ENCODE assay signal across 9 mouse cellular contexts in genomic region chr16:46496889-46497685, GRCm38 (mm10). TPM values are rescaled to one million over a fixed set of nuclear protein-coding genes. Genes with fewer than 3 reads are reported as not detected.
DNase-seq lines count a peak whose midpoint lies in the region; ATAC-seq and TF ChIP-seq lines count a peak whose summit lies in the region.
"Had no signal": no experiment of that assay in that cellular context is flagged by ENCODE, and none has a peak within 500 bp of the region (broad histone marks: within the 10 kb centered on the region; RNA-seq: fewer than 3 reads in every experiment).

No protein-coding gene starts in this region.

- H3K9me3 ChIP-seq in forebrain, embryonic 12.5 days, result no peaks in the 10 kb centered on the region
- H3K9me3 ChIP-seq in heart, embryonic 16.5 days (replicated peaks; ENCODE audit: control insufficient read depth, low read length), result no peaks in the 10 kb centered on the region
- H3K9me3 ChIP-seq in liver, embryonic 11.5 days (ENCODE audit: control insufficient read depth, low read length), result no peaks in the 10 kb centered on the region
- no peaks in the 10 kb centered on the region for H3K9me3 ChIP-seq in stomach, postnatal 0 days (ENCODE audit: control insufficient read depth, low read length)

- 0% methylated on average over 67 of the region's 78 CpGs for WGBS in forebrain, embryonic 12.5 days
- WGBS in heart, embryonic 16.5 days, result under 1% methylated on average over 65 of the region's 78 CpGs
- WGBS in liver, embryonic 11.5 days, result under 1% methylated on average over 52 of the region's 78 CpGs
- WGBS in stomach, postnatal 0 days, result under 1% methylated on average over 53 of the region's 78 CpGs

- peak overlapping the region; percentile 95 for H3K9ac ChIP-seq in forebrain, embryonic 12.5 days
- H3K9ac ChIP-seq in heart, embryonic 16.5 days (ENCODE audit: low read length), result peak overlapping the region; percentile 92
- peak overlapping the region; percentile 75 for H3K9ac ChIP-seq in liver, embryonic 11.5 days (ENCODE audit: low read depth, low read length)
- H3K9ac ChIP-seq in stomach, postnatal 0 days (ENCODE audit: low read length), result peak overlapping the region; percentile 87

- H3K4me2 ChIP-seq in forebrain, embryonic 12.5 days, result peak overlapping the region; percentile 90
- H3K4me2 ChIP-seq in heart, embryonic 16.5 days (ENCODE audit: low read depth, low read length), result peak overlapping the region; percentile 98
- peak overlapping the region; percentile 83 for H3K4me2 ChIP-seq in liver, embryonic 11.5 days
- peak overlapping the region; percentile 66 for H3K4me2 ChIP-seq in stomach, postnatal 0 days (replicated peaks; ENCODE audit: low read depth)

- H3K79me2 ChIP-seq in C2C12 (ENCODE audit: control insufficient read depth, insufficient read depth), result peaks cover 43% of the 10 kb centered on the region

- no peaks in the 10 kb centered on the region for H3K4me1 ChIP-seq in brown adipose tissue, adult 24 weeks (ENCODE audit: control insufficient read depth, insufficient read depth, insufficient read length, low read length)
- peaks cover 26% of the 10 kb centered on the region for H3K4me1 ChIP-seq in forebrain, embryonic 12.5 days
- peaks cover 20% of the 10 kb centered on the region for H3K4me1 ChIP-seq in heart, embryonic 16.5 days (ENCODE audit: control insufficient read depth, insufficient read depth, low read length)
- H3K4me1 ChIP-seq in liver, embryonic 11.5 days (replicated peaks; ENCODE audit: control insufficient read depth, insufficient read depth, low read length), result no peaks in the 10 kb centered on the region
- no peaks in the 10 kb centered on the region for H3K4me1 ChIP-seq in stomach, postnatal 0 days (replicated peaks; ENCODE audit: control insufficient read depth, insufficient read depth)

- H3K79me3 ChIP-seq in C2C12 (ENCODE audit: low read depth), result peaks cover 32% of the 10 kb centered on the region

- H3K27me3 ChIP-seq in C2C12 (ENCODE audit: control insufficient read depth, insufficient read depth, insufficient read length), result no peaks in the 10 kb centered on the region
- no peaks in the 10 kb centered on the region for H3K27me3 ChIP-seq in forebrain, embryonic 12.5 days
- H3K27me3 ChIP-seq in heart, embryonic 16.5 days (ENCODE audit: control insufficient read depth, insufficient read depth, low read length), result no peaks in the 10 kb centered on the region
- peaks cover 28% of the 10 kb centered on the region for H3K27me3 ChIP-seq in liver, embryonic 11.5 days (replicated peaks; ENCODE audit: control insufficient read depth, insufficient read depth, low read length)
- no peaks in the 10 kb centered on the region for H3K27me3 ChIP-seq in stomach, postnatal 0 days (ENCODE audit: control insufficient read depth, insufficient read depth, low read length)

- peak overlapping the region; percentile 90 for H3ac ChIP-seq in C2C12 (ENCODE audit: control insufficient read depth, insufficient read length, low read depth)

- ATAC-seq in forebrain, embryonic 12.5 days (ENCODE audit: low FRiP score), result peak; percentile 97
- peak; percentile 96 for ATAC-seq in heart, embryonic 16.5 days (replicated peaks; ENCODE audit: extremely low read depth, insufficient read depth, low FRiP score)
- ATAC-seq in liver, embryonic 11.5 days (replicated peaks; ENCODE audit: low FRiP score), result peak; percentile 88
- peak; percentile 96 for ATAC-seq in stomach, postnatal 0 days (ENCODE audit: low FRiP score, low TSS enrichment)

- H3K27ac ChIP-seq in brown adipose tissue, adult 24 weeks (replicated peaks; ENCODE audit: low read depth, low read length), result no peak overlapping the region
- H3K27ac ChIP-seq in forebrain, embryonic 12.5 days, result peak overlapping the region; percentile 94
- H3K27ac ChIP-seq in heart, embryonic 16.5 days (ENCODE audit: low read length), result peak overlapping the region; percentile 90
- peak overlapping the region; percentile 91 for H3K27ac ChIP-seq in liver, embryonic 11.5 days (ENCODE audit: low read depth, low read length)
- peak overlapping the region; percentile 94 for H3K27ac ChIP-seq in stomach, postnatal 0 days (replicated peaks)

- peak overlapping the region; percentile 56 for H3K4me3 ChIP-seq in C2C12 (ENCODE audit: insufficient read depth, poor library complexity, severe bottlenecking)
- H3K4me3 ChIP-seq in brown adipose tissue, adult 24 weeks (ENCODE audit: insufficient read depth, low read depth, low read length), result peak overlapping the region; percentile 74
- H3K4me3 ChIP-seq in forebrain, embryonic 12.5 days (replicated peaks), result peak overlapping the region; percentile 91
- H3K4me3 ChIP-seq in heart, embryonic 16.5 days (ENCODE audit: low read length), result peak overlapping the region; percentile 91
- H3K4me3 ChIP-seq in liver, embryonic 11.5 days (ENCODE audit: low read depth, low read length), result peak overlapping the region; percentile 70
- peak overlapping the region; percentile 80 for H3K4me3 ChIP-seq in stomach, postnatal 0 days (ENCODE audit: low read depth, low read length)

- DNase-seq in kidney, postnatal 14 days, result peak; percentile 98
- peak; percentile 91 for DNase-seq in liver, embryonic 11.5 days (ENCODE audit: low spot score)
- DNase-seq in neural tube, embryonic 10.5 days (ENCODE audit: extremely low spot score, low spot score), result peak; percentile 95
- peak; percentile 94 for DNase-seq in stomach, postnatal 0 days (ENCODE audit: low spot score)

- no peak for TF ChIP-seq CTCF in C2C12 (IDR thresholded peaks at IDR 0.05; ENCODE audit: control insufficient read depth, insufficient read depth, insufficient read length)
- TF ChIP-seq CTCF in stomach, postnatal 0 days (IDR thresholded peaks at IDR 0.05; ENCODE audit: low read depth), result no peak; the same call in 1 of the 2 replicates

- TF ChIP-seq EP300 in stomach, postnatal 0 days (optimal IDR thresholded peaks at IDR 0.05), result no peak

- H3K36me3 ChIP-seq in C2C12 (ENCODE audit: control insufficient read depth, insufficient read depth), result no peaks in the 10 kb centered on the region
- H3K36me3 ChIP-seq in forebrain, embryonic 12.5 days (replicated peaks), result 0 out of 2 replicates have a peak, but pooled peaks cover under 1% of the 10 kb centered on the region
- H3K36me3 ChIP-seq in heart, embryonic 16.5 days (ENCODE audit: control insufficient read depth, insufficient read depth), result no peaks in the 10 kb centered on the region
- no peaks in the 10 kb centered on the region for H3K36me3 ChIP-seq in liver, embryonic 11.5 days (ENCODE audit: control insufficient read depth, insufficient read depth, low read length)
- H3K36me3 ChIP-seq in stomach, postnatal 0 days (ENCODE audit: control insufficient read depth, insufficient read depth, low read length), result no peaks in the 10 kb centered on the region
- H3K36me3 ChIP-seq: G1E had no signal

TF ChIP-seq in C2C12, 6 proteins besides CTCF, POLR2A, EP300 and RAD21:
- TF ChIP-seq MAX (IDR thresholded peaks at IDR 0.05) (no peak), MYOG (IDR thresholded peaks at IDR 0.05; ENCODE audit: control insufficient read depth, extremely low read depth, insufficient read length) (no peak), FOSL1 (IDR thresholded peaks at IDR 0.05; ENCODE audit: insufficient read depth, low read length, poor library complexity, severe bottlenecking) (no peak)

RNA-seq across cellular contexts. Expression of gene Nectin3, which starts 1.2 kb away (rescaled TPM):
- polyA plus RNA-seq in C2C12 (2012; fragmentation: generic; extraction: Trizol), result 12.4 TPM
- polyA plus RNA-seq in brown adipose tissue, adult 24 weeks (2012; ENCODE audit: insufficient read depth, insufficient read length, missing spikeins), result 2.0 and 2.3 TPM in 2 replicates
- 53.9 and 61.1 TPM in 2 replicates for polyA plus RNA-seq in forebrain, embryonic 12.5 days (2016; fragmentation: Nextera tagmentation; extraction: Ambion mirVana)
- 5.6 and 14.1 TPM in 2 replicates for polyA plus RNA-seq in heart, embryonic 16.5 days (2015; fragmentation: Nextera tagmentation; extraction: Ambion mirVana)
- 11.0 and 13.4 TPM in 2 replicates for polyA plus RNA-seq in liver, embryonic 11.5 days (2014; fragmentation: Nextera tagmentation; extraction: Ambion mirVana)
- 10.9 and 11.5 TPM in 2 replicates for polyA plus RNA-seq in stomach, postnatal 0 days (2015; fragmentation: Nextera tagmentation; extraction: Ambion mirVana)
- polyA plus RNA-seq: G1E had no signal
